Mouse (Mus musculus) spleen, adult 2 months (tissue): Measurements from ENCODE around the gene Trim65.

Source experiments
- CTCF ChIP-seq: fragments of 200-500 bp; IDR thresholded peaks from 2 replicates; pipeline ENCODE4 v1.5.1; 2011; ENCODE audit warnings: mild to moderate bottlenecking, inconsistent platforms; ENCODE audit not compliant: insufficient read depth, insufficient read length, insufficient replicate concordance; ENCODE audit errors: extremely low read depth
- POLR2A ChIP-seq: fragments of 200-500 bp; IDR thresholded peaks from 2 replicates; pipeline ENCODE4 v1.6.1; 2011; ENCODE audit warnings: low read depth, low read length, inconsistent platforms

- no peak for TF ChIP-seq CTCF
- no peak for TF ChIP-seq POLR2A
These were observed 20.0 kb upstream of the Trim65 start for GRCm38 (mm10) chr11:116150960-116151359.
